Mouse (Mus musculus) cerebellum, postnatal 4 days (tissue): ENCODE measurements at regions not wholly inside any gene's neighbourhood (a gene's known extent, or its start where the extent isn't known, plus 50 kb on each side); places are given as distances from the start of the nearest gene placed in this dataset.
A peak's percentile ranks its signal among the peaks of the same experiment; 100 is the strongest.
"Not testable (repeated sequence)": the region's sequence is repeated elsewhere in the genome, so short reads cannot be mapped to it uniquely, and the experiment has no call there.

Experiments
- DNase-seq, 2 experiments: peaks; one replicate each; pipeline ENCODE4 v3.0.0; 2022; ENCODE audit warnings: low spot score in 2 of 2, mixed read lengths in 1 of 2

- no peak for DNase-seq
Measured at GRCm38 (mm10) chr4:5590531-5590930, 797.4 kb upstream of the Impad1 start.

DNA sequence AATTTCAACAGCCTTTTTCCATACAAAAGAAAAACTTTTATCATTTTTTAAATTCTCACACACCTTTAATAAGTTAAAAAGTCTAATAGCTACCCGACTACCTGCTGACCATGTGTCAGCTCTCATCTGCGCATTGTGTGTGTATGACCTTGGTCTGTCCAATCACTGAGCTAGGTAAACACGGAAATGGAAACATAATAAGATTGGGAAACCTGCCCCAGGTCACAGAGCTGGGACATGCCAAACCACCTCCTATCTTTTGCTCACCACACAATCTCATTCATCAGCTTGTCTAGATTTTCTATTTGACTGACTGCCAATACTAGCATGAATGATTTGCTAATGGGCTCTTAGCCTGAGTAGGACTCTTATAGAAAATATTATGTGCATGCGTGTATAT lies 794.3 kb upstream of the Impad1 start:
- no peak for DNase-seq

DNA sequence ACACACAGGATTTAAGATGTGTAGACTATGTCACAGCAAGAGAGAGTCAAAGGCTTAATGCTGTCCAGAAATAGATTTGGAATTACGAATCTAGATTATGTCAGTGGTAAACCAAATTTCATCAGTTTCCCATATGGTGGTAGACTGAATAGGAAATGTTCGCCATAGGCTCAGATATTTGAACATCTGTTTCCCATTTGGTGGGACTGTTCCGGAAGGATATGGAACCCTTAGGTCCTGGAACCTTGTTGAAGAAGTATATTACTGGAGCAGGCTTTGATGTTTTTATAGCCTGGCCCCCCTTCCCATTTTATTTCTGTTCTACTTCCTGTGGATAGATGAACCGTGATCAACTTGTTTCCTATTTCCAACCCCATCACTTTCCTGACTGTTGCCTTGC lies 792.0 kb upstream of the Impad1 start:
- DNase-seq: no peak

- DNase-seq: no peak
Measured at GRCm38 (mm10) chr4:5583989-5584677, 791.0 kb upstream of the Impad1 start.

DNA sequence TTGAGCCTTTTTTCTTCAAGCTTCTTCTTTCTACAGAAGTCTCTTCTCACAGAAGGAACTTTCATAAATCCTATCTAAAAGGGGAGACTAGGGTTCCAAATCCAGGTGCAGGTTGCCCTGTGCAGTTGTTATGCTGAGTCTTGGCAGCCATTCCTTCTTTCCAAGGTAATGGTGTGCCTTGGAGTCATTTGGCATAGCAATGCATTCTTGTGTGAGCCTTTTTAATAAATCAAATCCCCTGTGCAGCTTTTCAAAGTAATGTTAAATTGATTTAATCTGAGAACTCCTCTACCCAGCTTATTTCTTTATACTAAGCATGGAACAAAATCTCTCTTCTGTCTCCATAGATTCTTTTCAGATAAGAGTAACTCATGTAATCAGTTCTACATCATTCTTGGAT lies 774.9 kb upstream of the Impad1 start:
- DNase-seq: no peak

DNA sequence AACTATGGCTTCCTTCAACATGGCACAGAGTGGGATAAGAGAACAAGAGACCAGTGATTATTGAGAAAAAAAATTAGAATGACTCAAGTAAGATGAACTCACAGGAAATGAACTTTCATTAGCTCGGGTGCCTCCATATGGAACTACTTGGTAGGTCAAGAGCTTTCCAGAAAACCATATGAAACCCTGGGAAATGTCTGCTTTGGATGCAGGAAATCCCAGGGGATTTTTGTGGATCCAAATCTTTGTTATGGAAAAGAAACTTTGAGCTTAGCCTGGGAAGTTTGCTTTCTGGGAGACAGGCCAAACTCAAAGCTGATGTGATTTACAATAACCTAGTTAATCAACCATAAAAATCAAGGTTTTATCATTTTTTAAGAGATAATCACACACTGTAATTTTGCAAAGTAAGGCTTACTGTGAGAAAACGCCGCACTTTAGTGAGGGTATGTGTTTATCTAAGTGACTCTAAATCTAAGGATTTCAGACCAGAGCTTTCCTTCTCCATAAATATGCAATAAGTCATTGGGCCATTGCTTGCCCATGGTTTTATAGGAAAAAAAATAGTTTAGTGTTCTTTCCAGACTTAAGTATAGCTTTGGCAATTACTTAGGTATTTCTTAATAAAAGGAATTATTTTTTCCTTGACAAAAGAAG lies 767.0 kb upstream of the Impad1 start:
- DNase-seq: no peak

GRCm38 (mm10) chr4:5540155-5540554 lies 747.0 kb upstream of the Impad1 start:
- DNase-seq: no peak

- DNase-seq: no peak
Measured at GRCm38 (mm10) chr4:5530416-5530815, 737.3 kb upstream of the Impad1 start.

DNA sequence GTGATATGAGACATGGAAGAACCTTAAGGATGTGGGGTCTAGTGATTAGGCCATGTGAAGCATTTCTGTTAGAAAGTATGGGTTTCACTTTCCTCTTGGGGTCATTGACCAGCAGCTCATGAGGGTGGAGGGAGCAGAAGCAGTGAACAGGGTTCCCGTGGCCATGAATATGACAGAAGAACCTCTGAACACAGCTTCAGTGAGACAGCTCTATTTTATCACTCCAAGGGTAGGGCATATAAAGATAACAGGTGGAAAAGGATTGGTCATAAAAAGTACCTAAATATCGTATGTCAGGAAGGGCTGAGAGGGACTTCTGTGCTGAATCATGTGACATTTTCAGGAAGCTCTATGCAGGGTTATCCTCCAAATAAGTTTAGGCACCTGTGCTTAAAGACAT lies 725.4 kb upstream of the Impad1 start:
- DNase-seq: no peak

- not testable (repeated sequence) for DNase-seq
Measured at GRCm38 (mm10) chr4:5515426-5515825, 722.3 kb upstream of the Impad1 start.

DNA sequence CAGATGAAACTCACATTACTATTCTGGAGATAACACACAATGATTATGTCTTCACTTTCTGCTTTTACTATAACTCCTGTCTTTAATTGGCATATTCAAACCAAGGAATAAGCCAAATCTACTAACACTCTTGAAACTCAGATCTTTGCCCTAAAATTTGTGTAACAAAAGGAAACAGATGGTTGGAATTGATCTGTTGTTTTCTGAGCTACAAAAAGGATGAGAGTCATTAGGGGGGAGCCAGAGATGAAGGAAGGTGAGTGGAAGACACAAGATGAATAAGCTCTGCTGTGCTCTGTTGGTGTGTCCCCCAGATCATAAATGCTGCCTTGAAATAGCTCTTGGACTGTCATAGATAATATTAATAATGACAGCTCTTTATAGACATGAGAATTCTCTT lies 718.6 kb upstream of the Impad1 start:
- no peak for DNase-seq

DNA sequence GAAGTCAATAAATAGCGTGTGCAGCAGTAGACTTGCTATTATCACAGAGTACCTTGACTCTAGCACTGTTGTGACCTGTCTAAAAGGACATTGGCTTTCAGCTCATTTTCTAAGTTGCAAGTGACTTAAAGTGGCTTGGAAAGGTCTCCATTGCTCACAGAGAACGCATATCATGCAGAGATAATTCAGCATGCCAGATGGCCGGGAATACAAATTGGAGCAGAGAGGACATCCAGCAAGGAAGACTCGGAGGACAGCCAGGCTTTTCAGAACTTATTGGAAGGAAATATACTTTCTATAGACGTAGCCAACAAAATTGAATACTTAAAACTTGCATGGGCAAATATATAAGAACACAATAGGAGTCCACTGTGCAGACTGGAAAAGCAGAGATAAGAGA lies 716.2 kb upstream of the Impad1 start:
- DNase-seq: peak in 1 of 2 experiments; percentile 17

- no peak for DNase-seq
Measured at GRCm38 (mm10) chr4:5495012-5495411, 701.9 kb upstream of the Impad1 start.

- DNase-seq: no peak
Measured at GRCm38 (mm10) chr4:5494072-5495000, 701.2 kb upstream of the Impad1 start.

GRCm38 (mm10) chr4:5486786-5487185 lies 693.6 kb upstream of the Impad1 start:
- no peak for DNase-seq

DNA sequence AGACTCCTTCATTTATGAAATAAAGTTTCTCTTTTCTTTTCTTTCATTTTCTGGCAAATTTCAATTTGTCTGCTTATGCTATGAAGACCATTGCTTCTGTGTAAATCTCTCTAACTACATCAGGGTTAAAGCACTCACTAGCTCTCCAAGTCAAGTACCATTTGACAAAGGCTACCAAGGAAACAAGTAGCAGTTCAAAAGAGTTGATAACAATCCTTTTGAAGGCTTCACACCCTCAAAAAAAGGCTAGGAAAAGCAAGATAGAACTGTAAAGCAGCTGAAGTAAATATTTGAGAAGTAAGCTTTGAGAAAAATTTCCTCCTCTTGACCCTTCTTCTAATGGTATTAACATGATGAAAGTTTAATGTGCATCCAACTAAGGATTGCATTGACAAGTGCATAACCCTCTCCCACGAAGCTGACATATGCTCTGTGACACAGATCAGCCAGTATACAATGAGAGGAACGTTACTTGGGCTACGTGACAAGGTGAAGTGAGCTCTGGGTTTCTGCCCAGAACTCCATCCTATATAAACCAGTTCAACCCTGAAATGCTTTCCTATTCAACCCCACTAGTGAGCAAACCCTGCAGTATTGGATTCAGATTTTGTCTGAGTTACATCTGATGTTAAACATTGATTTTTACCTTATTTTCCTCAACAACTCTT lies 678.9 kb upstream of the Impad1 start:
- DNase-seq: no peak

- no peak for DNase-seq
Measured at GRCm38 (mm10) chr4:5459028-5459695, 666.0 kb upstream of the Impad1 start.

DNA sequence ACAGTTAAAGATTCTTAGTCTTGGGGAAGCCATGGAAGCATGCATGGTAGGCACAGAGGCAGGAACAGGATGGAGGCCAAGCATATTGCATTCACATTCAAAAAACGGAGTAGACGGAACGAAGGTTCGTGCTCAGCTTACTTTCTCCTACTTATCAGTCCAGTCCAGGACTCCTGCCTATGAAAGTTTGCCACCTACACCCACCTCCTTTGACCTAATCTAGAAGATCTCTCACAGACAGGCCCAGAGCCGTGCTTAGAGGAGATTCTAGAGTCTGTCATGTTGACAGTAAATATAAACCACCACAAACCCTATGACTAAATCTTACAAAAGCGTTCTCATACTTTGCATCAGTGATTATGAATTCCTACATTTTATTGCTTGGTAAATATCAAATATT lies 657.3 kb upstream of the Impad1 start:
- DNase-seq: no peak

GRCm38 (mm10) chr4:5441339-5442019 lies 648.3 kb upstream of the Impad1 start:
- DNase-seq: no peak

DNA sequence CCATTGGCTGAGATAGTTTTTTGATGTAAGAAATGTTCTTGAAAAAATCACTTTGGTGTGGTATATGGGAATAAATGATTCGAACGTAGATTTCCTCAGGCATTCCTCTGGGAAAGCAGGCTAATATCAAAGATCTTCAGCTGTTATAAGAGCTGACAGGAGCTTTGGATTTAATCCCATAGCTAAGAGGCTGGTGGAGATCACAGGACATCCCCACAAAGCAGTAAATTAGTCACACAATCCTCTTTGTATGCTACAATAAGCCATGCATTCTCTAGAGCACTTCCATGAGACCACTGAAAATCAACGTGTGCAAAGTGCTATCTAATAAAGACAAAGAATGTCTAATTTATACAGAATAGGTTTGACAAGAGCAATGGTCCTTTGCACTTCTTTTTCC lies 643.9 kb upstream of the Impad1 start:
- no peak for DNase-seq
